In genomic region chr1:149753269-149754060, GRCm38 (mm10) we compare ENCODE assay signal across 22 mouse cellular contexts.
DNase-seq lines count a peak whose midpoint lies in the region; ATAC-seq and TF ChIP-seq lines count a peak whose summit lies in the region.
"Had no signal": no experiment of that assay in that cellular context is flagged by ENCODE, and none has a peak within 500 bp of the region (broad histone marks: within the 10 kb centered on the region; RNA-seq: fewer than 3 reads in every experiment).

No protein-coding gene starts in this region.

- no peak overlapping the region for H3K4me3 ChIP-seq in hindbrain, postnatal 0 days (ENCODE audit: low read length)
- H3K4me3 ChIP-seq in hindbrain, embryonic 12.5 days: no peak overlapping the region
- no peak overlapping the region for H3K4me3 ChIP-seq in limb, embryonic 14.5 days (replicated peaks; ENCODE audit: low read length)
- H3K4me3 ChIP-seq: embryonic facial prominence, embryonic 15.5 days; gastrocnemius, adult 2 months; heart, embryonic 15.5 days; hindbrain, embryonic 15.5 days; limb, embryonic 15.5 days; midbrain, embryonic 15.5 days; myocyte had no signal

- no peak overlapping the region for H3K9ac ChIP-seq in hindbrain, postnatal 0 days (replicated peaks; ENCODE audit: low read length)
- no peak overlapping the region for H3K9ac ChIP-seq in hindbrain, embryonic 12.5 days
- H3K9ac ChIP-seq in limb, embryonic 14.5 days (ENCODE audit: low read depth, low read length, severe bottlenecking): no peak overlapping the region
- H3K9ac ChIP-seq: embryonic facial prominence, embryonic 15.5 days; heart, embryonic 15.5 days; hindbrain, embryonic 15.5 days; limb, embryonic 15.5 days; liver, embryonic 14.5 days; lung, embryonic 14.5 days; midbrain, embryonic 15.5 days had no signal

- 44% methylated on average over 7 of the region's 7 CpGs for WGBS in hindbrain, postnatal 0 days
- WGBS in hindbrain, embryonic 12.5 days: 67% methylated on average over 7 of the region's 7 CpGs
- 54% methylated on average over 7 of the region's 7 CpGs for WGBS in limb, embryonic 14.5 days

- no peaks in the 10 kb centered on the region for H3K9me3 ChIP-seq in hindbrain, postnatal 0 days (ENCODE audit: low read length)
- no peaks in the 10 kb centered on the region for H3K9me3 ChIP-seq in hindbrain, embryonic 12.5 days (replicated peaks)
- H3K9me3 ChIP-seq in limb, embryonic 14.5 days (ENCODE audit: control insufficient read depth, low read length): no peaks in the 10 kb centered on the region
- H3K9me3 ChIP-seq: embryonic facial prominence, embryonic 15.5 days; heart, embryonic 15.5 days; hindbrain, embryonic 15.5 days; limb, embryonic 15.5 days; midbrain, embryonic 15.5 days had no signal

- no peak for TF ChIP-seq CTCF in hindbrain, postnatal 0 days (IDR thresholded peaks at IDR 0.05; ENCODE audit: low read depth)

- H3K36me3 ChIP-seq in hindbrain, postnatal 0 days (ENCODE audit: insufficient read depth, low read length): no peaks in the 10 kb centered on the region
- no peaks in the 10 kb centered on the region for H3K36me3 ChIP-seq in hindbrain, embryonic 12.5 days
- H3K36me3 ChIP-seq in limb, embryonic 14.5 days (ENCODE audit: control insufficient read depth, insufficient read depth, low read length): no peaks in the 10 kb centered on the region
- H3K36me3 ChIP-seq: embryonic facial prominence, embryonic 15.5 days; heart, embryonic 15.5 days; hindbrain, embryonic 15.5 days; limb, embryonic 15.5 days; midbrain, embryonic 15.5 days had no signal

- no peaks in the 10 kb centered on the region for H3K27me3 ChIP-seq in hindbrain, postnatal 0 days (ENCODE audit: insufficient read depth, low read length)
- no peaks in the 10 kb centered on the region for H3K27me3 ChIP-seq in hindbrain, embryonic 12.5 days
- H3K27me3 ChIP-seq in limb, embryonic 14.5 days (ENCODE audit: control insufficient read depth, insufficient read depth, low read length): no peaks in the 10 kb centered on the region
- H3K27me3 ChIP-seq: embryonic facial prominence, embryonic 15.5 days; heart, embryonic 15.5 days; hindbrain, embryonic 15.5 days; limb, embryonic 15.5 days; midbrain, embryonic 15.5 days had no signal

- peak; percentile 16 for DNase-seq in embryo, embryonic 11 days
- no peak for DNase-seq in embryo, embryonic 10 days (ENCODE audit: low spot score)
- peak; percentile 29 for DNase-seq in hindbrain, postnatal 0 days (ENCODE audit: low spot score)
- DNase-seq in Muller cell, postnatal 12 days (ENCODE audit: inconsistent ontology term): peak; percentile 9
- DNase-seq in limb, embryonic 14.5 days (ENCODE audit: low spot score): peak; percentile 68
- DNase-seq: adrenal gland, postnatal 10 days; gastrocnemius, adult 2 months; heart, postnatal 36 days; kidney, adult 9 months; kidney, postnatal 14 days; lung, embryonic 14.5 days; thymus, postnatal 14 days had no signal

- no peak overlapping the region for H3K4me2 ChIP-seq in hindbrain, postnatal 0 days (ENCODE audit: low read depth, low read length)
- no peak overlapping the region for H3K4me2 ChIP-seq in hindbrain, embryonic 12.5 days (replicated peaks)
- H3K4me2 ChIP-seq in limb, embryonic 14.5 days (replicated peaks; ENCODE audit: low read depth, low read length, severe bottlenecking): no peak overlapping the region
- H3K4me2 ChIP-seq: embryonic facial prominence, embryonic 15.5 days; heart, embryonic 15.5 days; hindbrain, embryonic 15.5 days; limb, embryonic 15.5 days; lung, embryonic 14.5 days; midbrain, embryonic 15.5 days had no signal

- TF ChIP-seq POLR2A in limb, embryonic 14.5 days (IDR thresholded peaks at IDR 0.05; ENCODE audit: borderline replicate concordance, extremely low read depth, insufficient read depth, insufficient read length): no peak

- no peak for ATAC-seq in hindbrain, postnatal 0 days
- no peak for ATAC-seq in hindbrain, embryonic 12.5 days (ENCODE audit: low FRiP score)
- ATAC-seq in limb, embryonic 14.5 days (ENCODE audit: low FRiP score, low read depth): peak; percentile 78
- ATAC-seq in megakaryocyte progenitor cell, adult 5-6 weeks (replicated peaks; ENCODE audit: poor library complexity): no peak
- ATAC-seq: intestine, embryonic 16.5 days; midbrain, embryonic 15.5 days had no signal

- no peaks in the 10 kb centered on the region for H3K4me1 ChIP-seq in hindbrain, postnatal 0 days (ENCODE audit: insufficient read depth, low read length)
- no peaks in the 10 kb centered on the region for H3K4me1 ChIP-seq in hindbrain, embryonic 12.5 days
- H3K4me1 ChIP-seq in limb, embryonic 14.5 days (ENCODE audit: control insufficient read depth, insufficient read depth, low read length): no peaks in the 10 kb centered on the region
- H3K4me1 ChIP-seq: embryonic facial prominence, embryonic 15.5 days; hindbrain, embryonic 15.5 days; limb, embryonic 15.5 days had no signal

- H3K27ac ChIP-seq in hindbrain, postnatal 0 days: no peak overlapping the region
- no peak overlapping the region for H3K27ac ChIP-seq in hindbrain, embryonic 12.5 days
- H3K27ac ChIP-seq in limb, embryonic 14.5 days (replicated peaks; ENCODE audit: low read depth, low read length): no peak overlapping the region
- H3K27ac ChIP-seq: embryonic facial prominence, embryonic 15.5 days; gastrocnemius, adult 2 months; heart, embryonic 15.5 days; hindbrain, embryonic 15.5 days; limb, embryonic 15.5 days; liver, embryonic 14.5 days; midbrain, embryonic 15.5 days had no signal
